Mouse (Mus musculus) brown adipose tissue, adult 24 weeks (tissue): ENCODE measurements around the gene Wnt10a. TPM values are rescaled to one million over a fixed set of nuclear protein-coding genes. Genes with fewer than 3 reads are reported as not detected.

Experiments
- H3K27ac ChIP-seq: fragments of 200-500 bp; replicated peaks from 2 replicates; pipeline ENCODE4 v1.5.1; 2012; ENCODE audit warnings: low read depth, mild to moderate bottlenecking, low read length
- H3K4me1 ChIP-seq: fragments of 200-500 bp; 2 replicates; pipeline ENCODE4 v1.6.1; 2012; ENCODE audit warnings: low read length, mixed read lengths; ENCODE audit not compliant: control insufficient read depth, insufficient read depth, insufficient read length
- H3K4me3 ChIP-seq: fragments of 200-500 bp; 2 replicates; pipeline ENCODE4 v1.5.1; 2012; ENCODE audit warnings: low read depth, mild to moderate bottlenecking, low read length, moderate library complexity; ENCODE audit not compliant: insufficient read depth
- polyA plus RNA-seq: library from polyadenylated mRNA; stranded (reverse); fragments of >200 nt; gene quantifications from 2 replicates; pipeline ENCODE4 v1.2.4, GENCODE M21; 2012; ENCODE audit not compliant: missing spikeins, insufficient read depth, insufficient read length

Gene Wnt10a
- not detected in 2 replicates for polyA plus RNA-seq

- H3K27ac ChIP-seq: no peak within 1 kb of the TSS
- H3K4me3 ChIP-seq: no peak within 1 kb of the TSS
Measured at GRCm38 (mm10) chr1:74791249-74791648, at the start of gene Wnt10a. Wnt10a (plus strand) TSS chr1:74791516.

GRCm38 (mm10) chr1:74747335-74747734 lies 44.0 kb upstream of the Wnt10a start:
- Histone ChIP-seq H3K4me3 (no peak overlapping the region), H3K27ac (no peak overlapping the region)

More at GRCm38 (mm10) chr1:74791249-74791648, at the start of gene Wnt10a:
- H3K4me1 ChIP-seq: no peaks in the 10 kb centered on the region

DNA sequence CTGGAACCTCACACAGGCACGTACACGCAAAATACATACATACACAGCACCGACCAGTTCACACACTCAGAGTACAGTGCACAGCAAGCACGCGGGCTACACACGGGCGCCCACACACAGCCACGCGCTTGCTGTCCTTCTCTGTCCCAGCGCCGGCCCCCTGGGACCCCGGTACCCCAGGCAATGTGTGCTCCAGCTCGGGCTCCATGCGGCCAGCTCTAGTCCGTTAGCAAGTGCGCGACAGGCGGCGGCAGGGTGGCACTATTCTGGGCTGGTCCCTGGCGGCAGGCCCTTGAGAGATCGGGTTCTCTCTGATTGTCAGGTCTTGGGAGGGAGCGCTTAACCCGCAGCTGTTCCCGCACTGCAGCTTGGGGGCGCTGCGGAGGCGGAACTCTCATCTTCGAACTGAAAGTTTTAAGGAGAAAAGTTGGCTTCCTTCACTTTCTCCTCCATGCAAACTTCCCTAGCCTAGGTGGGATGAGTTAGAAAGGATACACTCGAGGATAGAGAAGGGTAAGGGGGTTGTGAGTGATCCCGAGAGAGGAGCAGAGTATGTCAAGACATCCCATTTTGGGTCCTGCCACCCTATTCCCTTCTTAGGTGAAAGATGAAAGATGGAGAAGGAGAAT lies 42.6 kb upstream of the Wnt10a start, which contains the start of gene Prkag3:
Gene Prkag3 (minus strand): TSS at position 579 of the 629 bp plus-strand sequence.
- H3K4me3 ChIP-seq: peak within 1 kb of the TSS; percentile 34
- no peak within 1 kb of the TSS for H3K27ac ChIP-seq
- H3K4me1 ChIP-seq: peaks cover 5% of the 10 kb centered on the region

More at GRCm38 (mm10) chr1:74747335-74747734, 44.0 kb upstream of the Wnt10a start:
- H3K4me1 ChIP-seq: peaks cover 5% of the 10 kb centered on the region

DNA sequence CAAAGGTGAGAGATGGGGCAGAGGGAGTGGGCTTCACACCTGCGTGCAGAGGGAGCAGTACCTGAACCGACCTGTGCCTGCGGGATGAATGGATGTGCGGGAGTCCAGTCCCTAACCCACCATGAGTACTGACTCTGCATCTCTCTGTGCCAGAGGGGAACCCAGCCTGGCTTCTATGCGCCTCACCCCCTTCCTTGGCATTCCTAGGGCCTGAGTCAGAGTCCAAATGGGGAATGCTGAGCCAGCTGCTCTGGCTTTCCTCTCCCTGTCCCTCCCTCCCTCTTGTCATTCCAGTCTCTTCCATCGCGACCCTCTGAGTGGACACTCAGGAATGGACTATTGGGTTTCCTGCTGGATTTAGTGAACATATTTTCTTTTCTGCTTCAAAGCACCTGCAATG lies 42.0 kb upstream of the Wnt10a start:
- H3K4me1 ChIP-seq: peaks cover 5% of the 10 kb centered on the region
- no peak overlapping the region for H3K27ac ChIP-seq
- H3K4me3 ChIP-seq: no peak overlapping the region

- Histone ChIP-seq H3K27ac (no peak overlapping the region), H3K4me3 (no peak overlapping the region), H3K4me1 (peaks cover 5% of the 10 kb centered on the region)
Measured at GRCm38 (mm10) chr1:74750683-74751082, 40.6 kb upstream of the Wnt10a start.

- no peak overlapping the region for H3K4me3 ChIP-seq
- H3K27ac ChIP-seq: no peak overlapping the region
- H3K4me1 ChIP-seq: peaks cover 5% of the 10 kb centered on the region
Measured at GRCm38 (mm10) chr1:74752150-74752549, 39.2 kb upstream of the Wnt10a start.

GRCm38 (mm10) chr1:74752833-74753232 lies 38.5 kb upstream of the Wnt10a start:
- Histone ChIP-seq H3K4me3 (no peak overlapping the region), H3K27ac (no peak overlapping the region), H3K4me1 (peaks cover 5% of the 10 kb centered on the region; the same call in 1 of the 2 replicates)

DNA sequence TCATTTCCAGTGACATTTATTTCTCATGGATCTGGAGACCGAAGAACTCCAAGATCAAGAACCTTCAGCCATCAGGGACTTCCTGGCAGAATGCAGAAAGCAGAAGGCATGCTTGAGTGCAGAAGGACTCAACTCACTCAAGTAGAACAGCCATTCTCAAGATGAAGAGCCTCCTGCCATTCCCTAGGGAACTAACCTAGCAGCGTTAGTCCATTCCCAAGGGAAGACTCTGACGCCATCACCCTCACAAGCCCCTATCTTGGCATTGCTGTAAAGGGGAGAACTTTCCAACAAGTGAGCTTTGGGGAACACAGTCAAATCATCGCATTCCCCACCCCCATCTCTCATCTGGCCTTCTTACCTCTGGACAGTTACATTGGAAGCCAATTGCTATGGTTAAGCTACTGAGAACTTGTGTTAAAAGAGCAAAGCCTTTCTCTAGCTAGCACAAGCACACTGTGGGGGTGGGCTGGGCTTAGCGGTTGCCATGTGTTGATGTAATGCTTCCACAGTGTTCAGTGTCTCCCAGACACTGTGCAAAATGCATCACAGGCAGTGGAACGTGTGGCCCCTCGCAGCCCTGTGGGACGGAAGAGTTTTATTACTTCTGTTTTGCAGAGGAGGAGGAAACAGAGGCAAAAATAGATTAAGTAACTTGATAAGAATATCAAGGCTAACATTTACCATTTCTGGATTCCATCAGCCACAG lies 37.9 kb upstream of the Wnt10a start:
- Histone ChIP-seq H3K4me1 (peaks cover 5% of the 10 kb centered on the region; the same call in 1 of the 2 replicates), H3K4me3 (no peak overlapping the region), H3K27ac (no peak overlapping the region)

- H3K4me1 ChIP-seq: peaks cover 2% of the 10 kb centered on the region; the same call in 1 of the 2 replicates
- no peak overlapping the region for H3K27ac ChIP-seq
- no peak overlapping the region for H3K4me3 ChIP-seq
Measured at GRCm38 (mm10) chr1:74754175-74754785, 37.0 kb upstream of the Wnt10a start.

DNA sequence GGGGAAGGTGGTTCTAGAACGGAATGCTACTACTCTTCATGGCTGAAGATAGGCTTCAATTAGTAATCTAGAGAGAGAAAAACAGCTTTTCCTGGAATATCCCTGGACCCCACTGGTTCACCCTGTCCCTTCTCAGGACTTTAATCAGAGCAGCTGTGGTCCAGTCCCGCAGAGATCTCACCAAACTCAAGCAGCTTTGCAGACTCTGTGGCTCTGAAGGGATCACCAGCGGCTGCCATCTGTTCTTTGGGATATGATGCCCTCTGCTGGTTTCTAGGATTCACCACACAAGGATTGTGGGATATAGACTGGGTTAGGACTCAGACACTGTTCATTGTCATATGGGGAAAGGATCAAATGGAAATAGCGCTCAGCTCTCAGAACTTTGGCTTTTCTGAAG lies 31.5 kb upstream of the Wnt10a start:
- Histone ChIP-seq H3K4me3 (no peak overlapping the region), H3K4me1 (no peaks in the 10 kb centered on the region), H3K27ac (no peak overlapping the region)

GRCm38 (mm10) chr1:74763081-74763480 lies 28.2 kb upstream of the Wnt10a start:
- no peak overlapping the region for H3K4me3 ChIP-seq
- no peak overlapping the region for H3K27ac ChIP-seq
- no peaks in the 10 kb centered on the region for H3K4me1 ChIP-seq

- Histone ChIP-seq H3K4me1 (no peaks in the 10 kb centered on the region; the same call in 1 of the 2 replicates), H3K4me3 (peak overlapping the region; percentile 14; the same call in 1 of the 2 replicates)
Measured at GRCm38 (mm10) chr1:74770727-74771466, 20.4 kb upstream of the Wnt10a start.

GRCm38 (mm10) chr1:74771467-74771844 lies 19.9 kb upstream of the Wnt10a start:
- Histone ChIP-seq H3K4me1 (no peaks in the 10 kb centered on the region; the same call in 1 of the 2 replicates), H3K27ac (no peak overlapping the region), H3K4me3 (peak overlapping the region; percentile 14; the same call in 1 of the 2 replicates)

More at GRCm38 (mm10) chr1:74770727-74771466, 20.4 kb upstream of the Wnt10a start:
- H3K27ac ChIP-seq: no peak overlapping the region

DNA sequence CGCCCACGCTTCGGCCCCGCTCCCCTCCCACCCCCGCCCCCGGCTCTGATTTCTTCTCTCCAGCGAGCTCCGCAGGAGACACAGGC lies 19.6 kb upstream of the Wnt10a start, which contains the start of gene Wnt6:
Gene Wnt6 (plus strand): TSS at position 48 of the 86 bp plus-strand sequence.
- Histone ChIP-seq H3K4me3 (peak within 1 kb of the TSS; percentile 52), H3K4me1 (no peaks in the 10 kb centered on the region; the same call in 1 of the 2 replicates), H3K27ac (no peak within 1 kb of the TSS)
